Mouse (Mus musculus): ENCODE measurements around the gene Kank1.

GRCm38 (mm10) chr19:25438246-25438645 is 201.5 kb downstream of the Kank1 start:
- TF ChIP-seq CTCF (IDR thresholded peaks at IDR 0.05; ENCODE audit: low read depth, low read length) (no peak), POLR2A (IDR thresholded peaks at IDR 0.05; ENCODE audit: extremely low read depth, insufficient read depth, low read length) (no peak)
